Mouse (Mus musculus) ES-Bruce4 (cell line): ENCODE measurements at regions not wholly inside any gene's neighbourhood (a gene's known extent, or its start where the extent isn't known, plus 50 kb on each side); places are given as distances from the start of the nearest gene placed in this dataset.

Experiments used
- CTCF ChIP-seq: IDR thresholded peaks from one replicate; pipeline ENCODE4 v1.8.1; 2011; ENCODE audit warnings: low read depth, low read length
- EP300 ChIP-seq: IDR thresholded peaks from 2 replicates; pipeline ENCODE4 v1.6.1; 2011; ENCODE audit warnings: low read depth, low read length; ENCODE audit not compliant: insufficient read depth

- TF ChIP-seq CTCF (no peak), EP300 (no peak)
These were observed 244.5 kb downstream of the Hhipl2 start for GRCm38 (mm10) chr1:183662369-183663043.
